Mouse (Mus musculus) E14TG2a.4 (cell line): Measurements from ENCODE around the gene Phldb2.

Experiments
- CTCF ChIP-seq: conservative IDR thresholded peaks from 2 replicates; pipeline ENCODE4 v1.5.1; 2014; ENCODE audit warnings: low read length
- POU5F1 ChIP-seq: IDR thresholded peaks from 2 replicates; pipeline ENCODE4 v1.6.1; 2014; ENCODE audit warnings: low read length, borderline replicate concordance

- TF ChIP-seq CTCF (no peak), POU5F1 (no peak)
Measured at GRCm38 (mm10) chr16:45800406-45800805, 153.0 kb downstream of the Phldb2 start.
